Mouse (Mus musculus): ENCODE results near the gene Cyb5r3. TPM values are rescaled to one million over a fixed set of nuclear protein-coding genes. Genes with fewer than 3 reads are reported as not detected.

Gene Cyb5r3
- total RNA-seq (2023): 42.0 TPM

GRCm38 (mm10) chr15:83172492-83173429, at the start of gene Cyb5r3:
Gene Cyb5r3, minus strand, starts transcription at chr15:83172592.

GRCm38 (mm10) chr15:83149196-83150072, 23.0 kb downstream of the Cyb5r3 start, which contains the start of gene Poldip3:
Gene Poldip3, minus strand, starts transcription at chr15:83149384.

GRCm38 (mm10) chr15:83122566-83123145, 49.7 kb downstream of the Cyb5r3 start, which contains the start of gene Rrp7a:
Gene Rrp7a, minus strand, starts transcription at chr15:83122801.

Other genes with a start within 250 kb of the Cyb5r3 start
- 199 TPM for gene Tcf20, start 184.7 kb downstream of the Cyb5r3 start, total RNA-seq (2023)
- 13.9 TPM for gene Nfam1, start 139.3 kb downstream of the Cyb5r3 start, total RNA-seq (2023)
- gene Serhl, start 83.1 kb downstream of the Cyb5r3 start, total RNA-seq (2023): 14.0 TPM
- gene Rrp7a, start 49.8 kb downstream of the Cyb5r3 start, total RNA-seq (2023): 119 TPM
- gene Poldip3, start 23.2 kb downstream of the Cyb5r3 start, total RNA-seq (2023): 167 TPM
- not detected for gene A4galt, start 79.2 kb upstream of the Cyb5r3 start, total RNA-seq (2023)
- gene Arfgap3, start 177.7 kb upstream of the Cyb5r3 start, total RNA-seq (2023): 5.6 TPM

Data from CD8-positive naive resting alpha-beta T cell, adult 57 days (primary cell).